Mouse (Mus musculus): ENCODE measurements at regions not wholly inside any gene's neighbourhood (a gene's known extent, or its start where the extent isn't known, plus 50 kb on each side); places are given as distances from the start of the nearest gene placed in this dataset.
"Not testable (repeated sequence)": the region's sequence is repeated elsewhere in the genome, so short reads cannot be mapped to it uniquely, and the experiment has no call there.

GRCm38 (mm10) chr2:10658317-10658716 lies 288.0 kb downstream of the Sfmbt2 start:
- DNase-seq: peak; percentile 5

- not testable (repeated sequence) for DNase-seq
Observed at GRCm38 (mm10) chr2:10667915-10668314, 297.6 kb downstream of the Sfmbt2 start.

- DNase-seq: no peak
Observed at GRCm38 (mm10) chr2:10670423-10671298, 300.4 kb downstream of the Sfmbt2 start.

GRCm38 (mm10) chr2:10671299-10671632 lies 301.0 kb downstream of the Sfmbt2 start:
- no peak for DNase-seq

- no peak for DNase-seq
Observed at GRCm38 (mm10) chr2:10672196-10672595, 301.9 kb downstream of the Sfmbt2 start.

- DNase-seq: no peak
Observed at GRCm38 (mm10) chr2:10674738-10675349, 304.5 kb downstream of the Sfmbt2 start.

GRCm38 (mm10) chr2:10701459-10701858 lies 331.1 kb downstream of the Sfmbt2 start:
- no peak for DNase-seq

- no peak for DNase-seq
Observed at GRCm38 (mm10) chr2:10718366-10718765, 348.1 kb downstream of the Sfmbt2 start.

GRCm38 (mm10) chr2:10734337-10734736 lies 364.0 kb downstream of the Sfmbt2 start:
- not testable (repeated sequence) for DNase-seq

- DNase-seq: no peak
Observed at GRCm38 (mm10) chr2:10736696-10737457, 366.6 kb downstream of the Sfmbt2 start.

- DNase-seq: no peak
Observed at GRCm38 (mm10) chr2:10737458-10737775, 367.1 kb downstream of the Sfmbt2 start.

GRCm38 (mm10) chr2:10745127-10745526 lies 374.8 kb downstream of the Sfmbt2 start:
- no peak for DNase-seq

GRCm38 (mm10) chr2:10755375-10755774 lies 385.1 kb downstream of the Sfmbt2 start:
- no peak for DNase-seq

GRCm38 (mm10) chr2:10757202-10757840 lies 387.0 kb downstream of the Sfmbt2 start:
- no peak for DNase-seq

- DNase-seq: no peak
Observed at GRCm38 (mm10) chr2:10757886-10758285, 387.6 kb downstream of the Sfmbt2 start.

GRCm38 (mm10) chr2:10762236-10762635 lies 391.9 kb downstream of the Sfmbt2 start:
- DNase-seq: no peak

GRCm38 (mm10) chr2:10783071-10783470 lies 388.8 kb upstream of the Prkcq start:
- DNase-seq: no peak

GRCm38 (mm10) chr2:10783594-10783993 lies 388.3 kb upstream of the Prkcq start:
- no peak for DNase-seq

- no peak for DNase-seq
Observed at GRCm38 (mm10) chr2:10784266-10784665, 387.6 kb upstream of the Prkcq start.

- DNase-seq: no peak
Observed at GRCm38 (mm10) chr2:10785156-10785555, 386.8 kb upstream of the Prkcq start.

GRCm38 (mm10) chr2:10788509-10788908 lies 383.4 kb upstream of the Prkcq start:
- DNase-seq: peak; percentile 2

- no peak for DNase-seq
Observed at GRCm38 (mm10) chr2:10791233-10791632, 380.7 kb upstream of the Prkcq start.

- DNase-seq: no peak
Observed at GRCm38 (mm10) chr2:10816374-10816773, 355.5 kb upstream of the Prkcq start.

All from cerebellum, adult 11 months (tissue).